Mouse (Mus musculus) c-Kit-positive CD71-positive TER-119-positive erythroid progenitor cells, embryonic 14.5 days (primary cell): Measurements from ENCODE around the gene Olfr56.
"Not testable (repeated sequence)": the region's sequence is repeated elsewhere in the genome, so short reads cannot be mapped to it uniquely, and the experiment has no call there.

Experiments
- DNase-seq: peaks from one replicate; pipeline ENCODE4 v3.0.0-alpha.2; 2013; ENCODE audit warnings: low spot score

Olfr56 gene

GRCm38 (mm10) chr11:49170576-49170975 is 191.9 kb downstream of the Olfr56 start:
- DNase-seq, result no peak

- DNase-seq, result no peak
Observed at GRCm38 (mm10) chr11:49175345-49175744, 196.7 kb downstream of the Olfr56 start.

- not testable (repeated sequence) for DNase-seq
Observed at GRCm38 (mm10) chr11:49176047-49176779, 197.5 kb downstream of the Olfr56 start.

- no peak for DNase-seq
Observed at GRCm38 (mm10) chr11:49183172-49183571, 204.5 kb downstream of the Olfr56 start.
